Mouse (Mus musculus) midbrain, postnatal 0 days (tissue): ENCODE measurements at regions not wholly inside any gene's neighbourhood (a gene's known extent, or its start where the extent isn't known, plus 50 kb on each side); places are given as distances from the start of the nearest gene placed in this dataset.

Experiments used
- ATAC-seq: fragments of 200-750 bp; cut with Nextera tagmentation; 2 replicates; pipeline ENCODE4 v1.8.0; 2017; ENCODE audit warnings: moderate number of reproducible peaks, mild to moderate bottlenecking, moderate TSS enrichment, moderate library complexity; ENCODE audit not compliant: low FRiP score
- DNase-seq: peaks from one replicate; pipeline ENCODE4 v3.0.0-alpha.2; 2015; ENCODE audit warnings: low spot score
- H3K27ac ChIP-seq: fragments of 300-500 bp; sonication (generic); 2 replicates; pipeline ENCODE4 v1.5.1; 2014; ENCODE audit warnings: low read depth, mild to moderate bottlenecking, low read length, mixed read lengths
- H3K27me3 ChIP-seq: fragments of 300-500 bp; sonication (generic); 2 replicates; pipeline ENCODE4 v1.6.1; 2014; ENCODE audit warnings: low read length, control low read depth, mixed read lengths; ENCODE audit not compliant: insufficient read depth
- H3K36me3 ChIP-seq: fragments of 300-500 bp; sonication (generic); 2 replicates; pipeline ENCODE4 v1.6.1; 2014; ENCODE audit warnings: low read length, control low read depth, mixed read lengths; ENCODE audit not compliant: insufficient read depth
- H3K4me1 ChIP-seq: fragments of 300-500 bp; sonication (generic); 2 replicates; pipeline ENCODE4 v1.6.1; 2014; ENCODE audit warnings: mild to moderate bottlenecking, control low read depth, antibody characterized with exemption, low read length, mixed read lengths; ENCODE audit not compliant: insufficient read depth
- H3K4me2 ChIP-seq: fragments of 300-500 bp; sonication (generic); 2 replicates; pipeline ENCODE4 v1.6.1; 2014; ENCODE audit warnings: low read depth, mild to moderate bottlenecking, low read length, mixed read lengths; ENCODE audit not compliant: poor library complexity, severe bottlenecking
- H3K4me3 ChIP-seq: fragments of 300-500 bp; sonication (generic); 2 replicates; pipeline ENCODE4 v1.5.1; 2014; ENCODE audit warnings: low read depth, mild to moderate bottlenecking, low read length, moderate library complexity
- H3K9ac ChIP-seq: fragments of 300-500 bp; sonication (generic); replicated peaks from 2 replicates; pipeline ENCODE4 v1.6.1; 2014; ENCODE audit warnings: mild to moderate bottlenecking, low read length, moderate library complexity, mixed read lengths; ENCODE audit not compliant: poor library complexity, severe bottlenecking
- H3K9me3 ChIP-seq: fragments of 300-500 bp; sonication (generic); 2 replicates; pipeline ENCODE4 v1.6.1; 2016; ENCODE audit warnings: low read length, control low read depth
- CTCF ChIP-seq: IDR thresholded peaks from 2 replicates; pipeline ENCODE4 v1.5.1; 2016; ENCODE audit warnings: antibody characterized with exemption, mild to moderate bottlenecking
- WGBS: fragments of 180-500 bp; shearing (Covaris S2); extraction: QIAGEN DNeasy Blood & Tissue Kit; methylation state at CpG from one replicate; pipeline ENCODE4 v1.1.7; 2014; 5-methylcytosine and 5-hydroxymethylcytosine counted together

DNA sequence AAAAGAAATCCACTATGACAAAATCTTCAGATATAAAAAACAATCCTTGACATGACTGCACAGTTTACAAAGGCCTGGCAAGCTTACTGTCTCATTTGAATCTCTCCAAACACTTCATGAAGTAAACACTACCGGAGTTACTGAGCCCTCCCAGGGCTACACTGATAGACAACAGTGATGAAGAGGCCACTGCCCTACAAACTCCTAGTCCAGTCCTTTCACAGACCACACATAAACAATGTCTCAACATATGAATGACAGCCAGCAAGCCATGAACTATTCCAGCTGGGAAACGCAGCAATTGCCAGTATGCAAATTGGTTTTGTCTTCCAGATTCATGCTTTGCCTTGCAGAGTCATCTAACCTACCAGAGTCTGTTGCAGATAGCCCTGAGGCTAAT lies 180.1 kb downstream of the Gsdmc2 start:
- Histone ChIP-seq H3K4me2 (no peak overlapping the region), H3K4me3 (no peak overlapping the region), H3K36me3 (no peaks in the 10 kb centered on the region), H3K27ac (no peak overlapping the region), H3K9ac (no peak overlapping the region), H3K27me3 (0 out of 2 replicates have a peak, but pooled peaks cover 2% of the 10 kb centered on the region), H3K4me1 (no peaks in the 10 kb centered on the region), H3K9me3 (no peaks in the 10 kb centered on the region)
- ATAC-seq = no peak
- 68% methylated on average over 2 of the region's 2 CpGs for WGBS
- no peak for TF ChIP-seq CTCF
- peak; percentile 14 for DNase-seq

DNA sequence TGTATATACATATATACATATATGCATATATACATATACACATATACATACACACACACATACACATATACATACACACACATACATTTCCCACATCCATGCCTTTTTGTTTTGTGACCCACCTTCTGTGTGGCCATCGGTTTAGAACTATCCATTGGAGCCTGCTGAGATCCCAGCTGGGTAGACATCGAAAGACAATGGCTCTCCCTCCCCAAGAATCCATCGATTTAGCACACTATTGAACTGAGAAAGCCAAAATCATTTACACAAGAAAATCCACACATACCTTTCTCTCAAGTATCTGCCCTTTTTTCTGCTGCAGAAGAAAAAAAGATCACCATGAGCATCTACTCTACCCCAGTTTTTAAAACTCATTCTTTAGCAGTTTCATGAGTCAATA lies 182.8 kb downstream of the Gsdmc2 start:
- H3K9ac ChIP-seq = no peak overlapping the region
- H3K4me1 ChIP-seq = no peaks in the 10 kb centered on the region
- no peak for ATAC-seq
- no peaks in the 10 kb centered on the region for H3K9me3 ChIP-seq
- 70% methylated on average over 3 of the region's 3 CpGs for WGBS
- no peak overlapping the region for H3K4me3 ChIP-seq
- no peak overlapping the region for H3K4me2 ChIP-seq
- no peaks in the 10 kb centered on the region for H3K27me3 ChIP-seq
- no peak overlapping the region for H3K27ac ChIP-seq
- no peak for DNase-seq
- TF ChIP-seq CTCF = no peak
- H3K36me3 ChIP-seq = no peaks in the 10 kb centered on the region

DNA sequence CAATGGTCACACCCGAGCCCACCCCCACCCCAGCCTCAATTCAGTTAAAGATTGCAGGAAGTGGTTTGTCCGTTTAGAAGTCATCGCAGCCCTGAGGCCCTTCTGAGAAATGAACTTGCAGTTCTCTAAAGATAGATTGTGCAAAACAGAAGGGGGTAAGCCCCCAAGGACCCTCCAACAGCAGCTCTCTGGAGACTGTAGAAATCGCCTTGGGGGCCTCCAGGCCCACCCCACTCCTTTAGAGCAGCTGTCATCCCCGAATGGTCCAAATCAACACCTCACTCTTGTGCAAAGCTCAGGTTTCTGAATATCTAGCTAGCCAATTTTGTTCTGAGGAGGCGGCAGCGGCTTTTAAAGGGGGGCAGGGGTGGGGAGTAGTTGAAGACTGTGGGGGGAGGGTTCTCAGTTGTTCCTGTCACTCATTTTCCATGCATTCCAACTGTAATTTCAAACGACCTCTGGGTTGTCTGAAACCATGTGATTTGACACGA lies 186.9 kb downstream of the Gsdmc2 start:
- Histone ChIP-seq H3K9ac (no peak overlapping the region), H3K27ac (no peak overlapping the region), H3K36me3 (no peaks in the 10 kb centered on the region), H3K4me1 (no peaks in the 10 kb centered on the region), H3K9me3 (no peaks in the 10 kb centered on the region), H3K27me3 (no peaks in the 10 kb centered on the region), H3K4me2 (no peak overlapping the region), H3K4me3 (no peak overlapping the region)
- no peak for TF ChIP-seq CTCF
- 87% methylated on average over 9 of the region's 9 CpGs for WGBS
- no peak for ATAC-seq
- no peak for DNase-seq

DNA sequence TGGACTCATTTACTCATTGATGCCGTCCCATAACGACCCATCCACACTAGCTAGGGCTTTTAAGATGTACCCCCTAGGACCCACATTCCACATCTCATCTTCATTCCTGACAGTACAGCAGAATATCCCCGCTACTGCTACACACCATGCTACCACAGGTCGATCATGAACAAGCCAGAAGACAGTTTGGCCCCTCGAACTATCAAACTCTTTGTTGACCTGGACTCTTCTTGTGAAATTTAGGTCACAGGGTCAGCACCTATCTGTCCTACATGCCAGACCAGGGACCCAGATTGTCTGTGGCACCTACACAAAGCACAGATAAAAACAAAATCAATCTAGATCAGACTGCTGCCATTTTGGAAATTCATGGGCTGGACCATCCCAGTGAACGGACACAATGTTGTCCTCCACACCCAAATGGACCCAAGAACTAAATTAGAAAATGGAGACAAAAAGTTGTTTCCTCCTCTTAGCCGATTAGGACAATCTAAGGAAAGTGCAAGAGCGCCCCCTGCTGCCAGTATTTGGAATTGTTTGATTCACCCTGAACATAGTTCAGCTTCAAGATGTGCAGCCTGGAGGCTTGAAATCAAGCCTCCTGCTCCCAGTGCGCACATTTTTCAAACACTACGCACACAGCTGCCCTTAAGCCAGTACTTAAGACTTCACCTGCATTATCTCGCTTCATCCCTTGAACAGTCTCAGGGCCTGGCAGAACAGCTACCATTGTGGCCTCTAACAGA lies 192.6 kb downstream of the Gsdmc2 start:
- Histone ChIP-seq H3K4me2 (no peak overlapping the region), H3K9ac (no peak overlapping the region), H3K36me3 (no peaks in the 10 kb centered on the region), H3K27me3 (no peaks in the 10 kb centered on the region), H3K4me1 (no peaks in the 10 kb centered on the region), H3K9me3 (no peaks in the 10 kb centered on the region), H3K27ac (no peak overlapping the region), H3K4me3 (no peak overlapping the region)
- peak; percentile 63; the same call in 1 of the 2 replicates for ATAC-seq
- peak; percentile 94 for TF ChIP-seq CTCF
- 38% methylated on average over 11 of the region's 11 CpGs for WGBS
- peak; percentile 87 for DNase-seq

DNA sequence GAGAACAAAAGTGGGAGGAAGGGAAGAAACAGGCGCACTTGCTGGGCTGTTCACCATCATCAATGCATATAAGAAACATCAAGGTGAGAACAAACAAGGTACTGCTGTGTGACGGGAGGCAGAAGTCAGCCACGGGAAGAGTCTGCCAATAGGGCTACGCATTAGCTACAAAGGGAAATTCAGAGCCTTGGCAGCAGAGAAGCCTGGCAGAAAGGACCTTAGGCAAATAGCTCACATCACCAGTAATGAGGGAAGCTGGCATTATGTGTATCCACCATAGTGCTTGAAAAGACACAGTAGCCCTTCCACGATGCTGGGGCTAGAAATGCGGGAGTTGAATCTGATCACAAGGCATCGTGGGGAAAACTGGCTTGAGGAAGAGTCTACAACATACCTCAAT lies 193.9 kb downstream of the Gsdmc2 start:
- TF ChIP-seq CTCF = no peak
- Histone ChIP-seq H3K27me3 (no peaks in the 10 kb centered on the region), H3K4me1 (no peaks in the 10 kb centered on the region), H3K4me3 (no peak overlapping the region), H3K27ac (no peak overlapping the region), H3K9ac (no peak overlapping the region), H3K4me2 (no peak overlapping the region), H3K9me3 (no peaks in the 10 kb centered on the region), H3K36me3 (no peaks in the 10 kb centered on the region)
- WGBS = 63% methylated on average over 7 of the region's 7 CpGs
- ATAC-seq = no peak
- peak; percentile 26 for DNase-seq

DNA sequence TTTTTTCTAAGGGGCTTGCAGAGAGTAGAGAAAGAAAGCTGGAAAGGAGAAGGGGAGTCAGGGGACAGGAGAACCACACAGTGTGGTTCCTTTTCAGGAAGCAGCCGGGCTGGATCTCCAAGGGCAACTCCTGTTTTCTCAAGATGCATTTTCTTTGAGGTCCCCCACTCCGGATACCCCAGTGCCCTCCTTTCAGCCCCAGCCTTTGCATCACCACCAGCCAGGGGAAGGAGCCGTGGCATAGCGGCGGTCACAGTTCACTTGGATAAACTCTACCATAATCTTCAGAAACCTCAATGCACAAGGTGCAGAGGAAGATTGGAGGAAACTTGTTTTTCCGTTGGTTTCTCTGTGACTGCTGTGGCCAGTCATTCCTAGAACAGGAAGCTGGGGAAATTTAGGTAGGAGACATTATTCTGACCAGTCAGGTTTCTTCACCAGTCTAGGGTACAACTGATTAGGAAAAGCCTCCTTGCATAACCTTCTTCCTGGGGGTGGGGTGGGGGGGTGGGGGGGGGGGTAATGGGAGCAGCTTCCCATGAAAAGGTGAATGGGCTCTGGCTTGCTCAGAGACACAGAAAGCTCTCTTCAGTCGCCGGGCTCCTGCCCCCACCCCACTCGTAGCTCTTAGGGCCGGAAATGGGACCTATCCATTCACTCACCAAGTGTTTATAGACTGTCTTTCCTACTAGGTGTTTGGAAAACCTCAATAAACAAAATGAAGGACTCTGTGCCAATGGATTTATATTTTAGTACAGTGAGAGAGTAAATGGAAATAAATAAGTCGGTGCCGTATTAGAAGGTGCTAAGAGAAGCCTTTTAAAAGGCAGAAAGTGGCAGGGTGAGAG lies 196.6 kb downstream of the Gsdmc2 start:
- 86% methylated on average over 12 of the region's 12 CpGs for WGBS
- Histone ChIP-seq H3K9me3 (0 out of 2 replicates have a peak, but pooled peaks cover 5% of the 10 kb centered on the region), H3K36me3 (no peaks in the 10 kb centered on the region), H3K27ac (no peak overlapping the region), H3K9ac (no peak overlapping the region), H3K4me2 (no peak overlapping the region), H3K4me3 (no peak overlapping the region), H3K4me1 (no peaks in the 10 kb centered on the region), H3K27me3 (no peaks in the 10 kb centered on the region)
- ATAC-seq = no peak
- DNase-seq = no peak
- no peak for TF ChIP-seq CTCF
